Mouse (Mus musculus): ENCODE data around the gene Rbm6.

DNA sequence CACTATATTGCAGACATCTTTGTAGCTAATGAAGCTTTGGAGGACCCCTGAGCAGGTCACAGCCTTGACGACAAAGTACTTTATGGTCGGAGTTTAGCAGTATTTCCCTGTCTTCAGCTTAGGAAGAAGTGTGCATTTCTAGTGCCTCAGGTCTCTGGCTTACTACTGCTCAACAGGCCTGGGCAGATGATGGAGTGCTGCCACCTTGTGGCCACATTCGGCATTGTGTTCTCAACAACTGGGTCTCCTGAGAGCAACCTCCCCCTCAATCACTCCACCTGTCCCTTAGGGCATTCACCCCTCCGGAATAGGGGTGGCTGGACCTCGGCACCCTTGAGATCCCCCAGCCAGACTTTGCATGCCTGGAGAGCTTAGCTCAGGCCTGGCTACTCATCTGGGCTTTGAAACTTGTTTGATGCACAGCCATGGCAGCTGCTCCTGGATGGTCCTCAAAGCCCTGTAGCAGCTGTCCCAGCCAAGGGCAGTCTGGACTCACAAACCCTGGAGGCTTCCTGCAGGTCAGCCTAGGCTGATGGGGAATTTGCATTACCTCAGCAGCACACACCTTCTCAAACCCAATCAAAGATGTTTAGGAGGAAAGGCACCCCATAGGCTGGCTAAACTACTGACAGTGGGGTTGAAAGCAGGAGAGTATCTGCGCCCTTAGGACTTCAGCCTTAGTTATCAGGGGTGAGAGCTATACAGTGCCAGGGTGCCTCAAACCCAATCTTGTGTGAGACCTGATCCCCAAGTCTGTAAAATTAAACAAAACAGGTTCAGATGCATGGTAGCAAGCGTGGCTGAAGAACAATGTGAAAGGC is 134.8 kb downstream of the Rbm6 start:
- TF ChIP-seq POLR2A (IDR thresholded peaks at IDR 0.05; ENCODE audit: extremely low read depth, insufficient read depth, low read length): no peak
- peak; percentile 97 for TF ChIP-seq CTCF (IDR thresholded peaks at IDR 0.05; ENCODE audit: low read depth, low read length)
